Mouse (Mus musculus) ovary, postnatal 36 days (tissue): ENCODE measurements at regions not wholly inside any gene's neighbourhood (a gene's known extent, or its start where the extent isn't known, plus 50 kb on each side); places are given as distances from the start of the nearest gene placed in this dataset.

Experiments
- DNase-seq: peaks from one replicate; pipeline ENCODE4 v3.0.0; 2022; ENCODE audit warnings: low spot score, mixed read lengths

GRCm38 (mm10) chr3:131799774-131800173 lies 235.2 kb downstream of the Papss1 start:
- DNase-seq: no peak

GRCm38 (mm10) chr3:131801551-131801950 lies 237.0 kb downstream of the Papss1 start:
- no peak for DNase-seq

DNA sequence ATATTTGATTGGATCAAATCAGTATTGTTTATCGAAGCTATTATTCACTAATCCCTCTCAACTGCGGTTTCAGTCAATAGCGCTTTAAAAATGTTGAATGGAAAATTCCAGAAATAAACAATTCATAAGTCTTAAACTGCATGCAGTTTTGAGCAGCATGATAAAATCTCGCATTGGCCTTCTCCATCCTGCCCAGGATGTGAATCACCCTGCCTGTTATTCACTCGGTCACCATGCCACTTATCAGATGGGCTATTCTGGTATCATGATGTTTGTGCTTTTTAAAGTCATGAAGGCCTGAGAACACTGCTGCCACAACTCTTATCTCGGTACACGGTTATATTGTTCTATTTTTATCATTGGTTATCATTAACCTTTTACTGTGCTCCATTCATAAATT lies 238.3 kb downstream of the Papss1 start:
- DNase-seq: no peak

DNA sequence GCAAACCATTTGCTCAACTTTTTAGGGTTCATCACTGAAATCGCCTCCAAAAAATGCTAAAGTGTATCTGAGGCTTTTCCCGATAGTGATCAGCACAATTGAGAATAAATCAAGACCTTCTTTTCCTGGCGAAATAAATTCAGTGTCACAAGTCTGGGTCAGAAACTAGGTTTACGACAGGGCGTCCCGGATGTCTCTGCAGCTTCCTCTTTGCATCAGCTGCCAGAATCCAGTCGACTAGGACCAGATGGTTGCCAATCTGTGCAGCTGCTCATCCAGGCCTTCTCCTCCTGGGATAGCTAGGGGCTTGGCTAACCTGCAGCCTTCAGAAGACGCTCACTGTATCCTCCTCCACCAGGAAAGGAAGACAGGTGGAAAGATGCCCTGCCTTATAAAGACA lies 243.6 kb downstream of the Papss1 start:
- DNase-seq: no peak

GRCm38 (mm10) chr3:131812968-131813367 lies 248.4 kb downstream of the Papss1 start:
- DNase-seq: no peak

DNA sequence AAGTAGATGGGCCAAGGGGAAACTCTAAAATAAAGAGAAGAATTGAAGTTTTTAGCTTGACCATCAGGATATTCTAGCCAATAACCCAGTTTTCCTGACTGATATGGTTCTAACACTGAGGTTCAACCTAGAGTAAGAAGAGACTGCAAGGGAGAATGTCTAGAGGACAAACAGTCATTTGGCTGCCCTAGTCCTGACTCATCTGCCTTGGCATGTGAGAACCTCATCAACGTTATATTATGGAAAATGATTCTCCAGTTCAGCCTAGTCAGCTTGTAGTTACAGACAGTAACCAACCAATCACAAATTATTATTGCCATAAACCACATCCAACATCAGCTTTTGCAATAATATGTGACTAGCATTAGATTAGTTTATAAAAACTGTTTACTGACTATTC lies 254.2 kb downstream of the Papss1 start:
- no peak for DNase-seq

DNA sequence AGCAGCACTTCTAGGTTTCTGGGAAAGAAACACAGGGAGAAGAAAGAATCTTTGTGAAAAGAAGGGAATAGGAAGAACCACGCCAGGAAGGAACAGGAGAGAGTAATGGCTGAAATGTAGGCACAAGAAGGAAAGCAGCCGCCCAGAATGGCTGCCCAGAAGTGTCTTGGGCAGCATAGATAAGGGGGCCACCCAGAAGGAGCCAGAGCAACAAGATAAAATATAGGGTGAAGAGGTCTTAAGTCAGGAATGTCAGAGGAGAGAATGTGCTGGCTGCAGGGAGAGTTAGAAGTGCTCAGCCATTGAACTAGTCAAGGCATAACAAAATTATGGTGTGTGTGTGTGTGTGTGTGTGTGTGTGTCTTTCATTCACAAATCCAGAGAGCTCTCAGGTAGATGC lies 227.7 kb upstream of the Dkk2 start:
- DNase-seq: no peak

GRCm38 (mm10) chr3:131859083-131859482 lies 226.0 kb upstream of the Dkk2 start:
- DNase-seq: no peak

- DNase-seq: no peak
Observed at GRCm38 (mm10) chr3:131865106-131865505, 220.0 kb upstream of the Dkk2 start.

DNA sequence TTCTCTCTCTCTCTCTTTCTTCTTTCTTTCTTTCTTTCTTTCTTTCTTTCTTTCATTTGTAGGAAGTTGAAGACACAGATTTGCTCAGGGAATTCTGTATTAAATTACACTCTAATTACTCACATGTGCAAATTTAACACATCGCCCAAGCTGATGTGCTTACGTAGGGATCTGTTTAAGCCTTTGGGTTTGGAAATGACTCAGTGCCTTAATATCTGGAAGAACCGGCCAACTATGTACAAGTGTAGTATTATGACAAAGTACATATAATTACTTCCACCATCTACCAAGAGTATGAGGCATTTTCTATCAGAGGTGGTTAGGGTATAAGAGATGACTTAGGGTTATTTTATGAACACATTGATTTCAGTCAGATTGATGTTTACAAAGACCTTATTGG lies 217.8 kb upstream of the Dkk2 start:
- no peak for DNase-seq

DNA sequence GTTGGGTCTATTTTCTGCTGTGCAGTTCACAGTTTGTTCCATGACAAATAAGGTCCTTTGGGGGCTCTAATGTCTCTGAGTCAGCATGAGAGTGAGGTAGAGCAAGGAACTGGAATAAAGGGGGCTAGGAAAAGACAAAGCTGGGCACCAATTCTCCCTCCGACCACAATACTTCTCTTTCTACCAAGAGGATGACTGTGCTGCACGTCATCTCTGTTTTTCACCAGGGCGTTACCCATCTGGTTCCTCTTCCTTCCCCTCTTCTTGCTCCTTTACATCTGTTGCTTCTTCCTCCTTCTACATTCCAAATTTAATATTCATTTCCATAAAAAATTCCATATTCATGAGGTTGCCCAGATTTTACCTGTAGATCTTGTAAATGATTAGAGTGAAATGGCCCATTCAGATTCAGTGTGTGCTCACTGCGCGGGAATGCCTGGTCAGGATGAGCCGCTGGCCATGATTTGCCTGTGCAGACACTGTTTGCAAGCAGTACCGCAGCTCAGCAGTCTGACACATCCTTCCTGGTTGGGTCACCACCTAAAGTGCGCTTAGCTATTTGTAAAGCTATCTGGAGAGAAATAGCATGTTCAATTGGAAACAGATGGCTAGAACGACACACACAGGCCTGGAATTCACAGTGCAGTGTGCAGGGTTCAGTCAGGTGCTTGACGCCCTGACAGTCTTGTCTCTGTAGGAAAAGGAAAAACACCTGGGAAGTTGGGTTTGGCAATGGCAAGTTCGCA lies 216.7 kb upstream of the Dkk2 start:
- no peak for DNase-seq

DNA sequence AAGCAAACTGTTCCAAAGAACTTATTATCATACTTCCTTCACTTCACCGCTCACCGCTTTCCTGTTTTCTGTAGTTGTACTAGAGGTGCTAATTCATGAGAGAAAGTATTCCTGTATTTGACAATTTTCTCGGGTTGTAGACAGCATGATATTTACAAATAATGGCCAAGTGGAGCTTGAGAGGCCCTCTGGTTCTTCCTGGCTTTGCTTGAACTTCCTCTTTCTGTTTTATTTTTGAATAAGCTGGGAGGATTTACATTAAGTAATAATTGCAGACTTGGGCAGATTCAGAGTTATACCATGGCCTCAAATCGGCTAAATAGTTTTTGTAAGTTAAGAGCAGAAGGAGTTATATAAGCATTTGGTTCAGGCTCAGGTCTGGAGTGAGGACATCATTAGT lies 215.8 kb upstream of the Dkk2 start:
- DNase-seq: no peak

DNA sequence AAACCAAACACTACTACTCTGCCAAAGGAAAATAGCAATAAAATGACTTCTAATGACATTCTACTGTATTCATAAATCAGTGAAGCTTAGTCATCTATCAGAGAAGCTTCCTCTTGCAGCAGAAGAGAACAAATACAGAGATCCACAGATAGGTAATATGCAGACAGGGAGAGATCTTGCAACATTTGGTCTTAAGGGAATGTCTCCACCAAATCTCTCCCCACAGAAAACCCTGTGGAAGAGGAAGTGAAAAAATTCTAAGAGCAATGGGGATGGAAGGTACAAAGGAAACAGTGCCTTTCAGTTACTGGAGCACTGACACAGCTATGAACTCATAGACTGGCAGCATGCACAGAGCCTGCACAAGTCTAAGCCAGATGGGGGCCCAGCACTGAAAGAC lies 202.4 kb upstream of the Dkk2 start:
- DNase-seq: no peak

DNA sequence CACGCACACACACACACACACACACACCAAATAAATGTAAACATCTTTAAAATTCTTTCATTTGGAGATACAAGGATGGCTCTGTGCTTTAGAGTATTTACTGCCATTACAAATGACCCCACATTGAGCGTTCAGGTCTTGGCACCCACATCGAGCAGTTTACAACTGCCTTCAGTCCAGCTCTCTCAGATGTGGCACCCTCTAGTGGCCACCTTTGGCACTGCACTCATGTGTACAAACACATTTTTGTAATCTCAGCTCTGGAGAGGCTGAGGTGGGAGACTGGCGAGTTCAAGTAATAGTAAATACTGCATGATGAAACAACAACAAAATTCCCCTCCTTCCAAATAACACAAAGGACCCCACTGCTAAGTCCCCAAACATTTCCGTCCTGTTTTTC lies 198.6 kb upstream of the Dkk2 start:
- DNase-seq: no peak

GRCm38 (mm10) chr3:131886984-131887383 lies 198.1 kb upstream of the Dkk2 start:
- DNase-seq: no peak

DNA sequence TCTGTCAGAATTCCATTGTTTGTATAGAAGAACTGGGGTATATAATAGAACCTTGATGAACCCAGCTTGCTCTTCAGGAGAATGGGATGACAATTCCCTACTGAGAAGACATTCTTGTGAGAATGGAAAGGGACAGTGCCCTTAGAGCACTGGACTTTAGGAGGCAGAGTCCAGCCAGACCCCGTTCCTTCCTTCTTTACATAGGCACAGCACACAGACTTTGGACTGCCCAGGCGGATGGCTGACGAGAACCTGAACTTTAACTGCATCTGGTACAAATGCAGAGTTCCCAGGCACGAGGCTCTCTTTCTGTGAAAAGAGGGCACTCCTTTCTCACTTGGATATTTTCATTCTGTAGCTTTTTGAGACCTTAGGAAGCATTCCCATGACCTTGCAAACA lies 197.4 kb upstream of the Dkk2 start:
- DNase-seq: no peak

- no peak for DNase-seq
Observed at GRCm38 (mm10) chr3:131891941-131892340, 193.2 kb upstream of the Dkk2 start.

GRCm38 (mm10) chr3:131893061-131893804 lies 191.9 kb upstream of the Dkk2 start:
- no peak for DNase-seq

DNA sequence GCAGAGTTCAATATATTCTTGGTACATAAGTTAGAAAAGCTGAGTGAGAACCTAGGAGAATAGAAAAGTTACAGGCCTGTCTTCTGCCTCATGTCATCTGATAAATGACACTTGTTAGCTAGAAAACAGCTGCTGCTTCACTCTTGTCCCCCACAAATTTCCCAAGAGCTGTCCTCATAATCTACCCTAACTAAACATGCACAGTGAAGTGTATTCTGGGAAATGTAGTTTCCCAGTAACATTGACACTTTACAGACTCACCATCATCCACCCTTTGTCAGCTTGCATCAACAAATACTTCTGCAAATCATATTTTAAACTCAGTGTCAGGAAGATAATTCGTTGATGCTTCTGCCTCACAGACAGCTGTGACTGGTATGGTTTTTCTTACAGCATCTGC lies 190.0 kb upstream of the Dkk2 start:
- DNase-seq: no peak

- no peak for DNase-seq
Observed at GRCm38 (mm10) chr3:131913534-131913933, 171.6 kb upstream of the Dkk2 start.

DNA sequence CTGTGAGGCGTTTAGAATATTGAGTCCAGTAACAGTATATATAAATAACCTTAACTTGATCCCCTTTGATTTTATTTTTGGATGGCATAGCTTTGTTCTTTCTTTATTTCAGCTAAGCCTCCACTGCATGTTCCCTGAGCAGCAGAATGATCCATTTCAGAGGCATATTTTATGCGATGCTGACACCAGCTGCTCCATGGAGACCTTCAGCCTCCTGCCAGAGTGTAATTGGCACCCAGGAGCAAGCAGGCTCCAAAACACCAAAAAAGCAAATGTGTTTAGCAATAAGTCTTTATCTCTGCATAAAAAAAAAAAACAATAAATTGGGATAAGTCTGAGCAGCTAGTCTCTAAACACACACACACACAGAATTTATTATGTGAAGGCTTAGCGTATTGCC lies 170.7 kb upstream of the Dkk2 start:
- no peak for DNase-seq

DNA sequence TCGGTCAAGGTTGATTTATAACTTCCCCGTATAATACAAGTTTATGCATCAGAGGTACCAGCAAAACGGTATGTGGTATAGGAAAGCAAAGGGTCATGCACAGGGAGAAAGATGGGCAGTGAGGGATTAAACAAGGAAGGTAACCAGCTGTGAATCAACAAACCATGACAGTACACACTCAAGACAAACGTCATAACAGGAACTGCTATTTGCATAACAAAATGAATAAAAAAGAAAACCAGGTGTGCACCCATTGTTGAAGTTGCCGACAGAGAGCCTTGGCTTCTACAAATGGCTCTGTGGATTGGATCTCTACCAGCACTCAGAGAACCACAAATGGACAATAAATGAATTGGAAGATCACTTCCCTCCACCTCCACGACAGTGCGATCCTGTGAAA lies 170.1 kb upstream of the Dkk2 start:
- no peak for DNase-seq

DNA sequence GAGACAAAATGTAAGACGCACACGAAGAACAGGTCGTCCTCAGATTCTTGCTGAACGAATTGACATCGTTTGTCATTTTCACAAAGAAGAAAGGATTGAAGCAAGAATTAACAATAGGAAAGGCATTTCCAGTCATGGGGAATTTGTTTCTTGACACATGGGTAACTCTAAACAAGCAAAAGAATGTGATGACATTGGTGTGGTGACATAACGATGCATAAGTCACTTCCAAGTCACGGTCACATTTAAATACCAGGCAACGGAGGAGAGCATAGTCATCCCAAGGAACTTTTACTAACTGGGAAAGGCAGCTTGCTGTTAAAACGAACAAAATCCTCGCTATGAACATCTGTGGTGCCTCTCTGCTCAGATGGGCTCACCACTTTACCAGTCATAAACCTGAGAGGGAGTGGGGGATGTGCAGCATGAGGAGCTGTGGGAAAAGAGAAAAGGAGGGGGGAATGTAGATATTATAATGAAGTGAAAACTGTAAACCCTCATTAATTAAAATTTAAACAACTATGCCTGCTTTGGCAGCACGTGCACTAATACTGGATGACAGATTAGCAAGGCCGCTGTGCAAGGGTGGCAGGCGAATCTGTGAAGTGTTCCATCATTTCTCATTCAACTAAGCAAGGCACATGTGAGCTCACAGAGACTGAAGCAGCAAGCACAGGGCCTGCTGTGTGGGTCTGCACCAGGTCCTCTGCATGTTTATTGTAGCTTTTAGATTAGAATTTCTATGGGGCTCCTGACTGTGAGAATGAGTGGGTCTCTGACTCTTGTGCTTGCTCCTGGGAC lies 167.2 kb upstream of the Dkk2 start:
- DNase-seq: no peak
